Mouse (Mus musculus) forebrain, embryonic 16.5 days (tissue): ENCODE measurements around the gene Otoa. TPM values are rescaled to one million over a fixed set of nuclear protein-coding genes. Genes with fewer than 3 reads are reported as not detected.

Experiments used
- ATAC-seq: fragments of 200-750 bp; cut with Nextera tagmentation; 2 replicates; pipeline ENCODE4 v1.8.0; 2017; ENCODE audit warnings: mild to moderate bottlenecking, moderate library complexity
- H3K27ac ChIP-seq: fragments of 300-500 bp; sonication (generic); 2 replicates; pipeline ENCODE4 v1.5.1; 2014; ENCODE audit warnings: low read length, control low read depth
- H3K27me3 ChIP-seq: fragments of 300-500 bp; sonication (generic); replicated peaks from 2 replicates; pipeline ENCODE4 v1.6.1; 2014; ENCODE audit warnings: low read length; ENCODE audit not compliant: control insufficient read depth, insufficient read depth
- H3K36me3 ChIP-seq: fragments of 300-500 bp; sonication (generic); 2 replicates; pipeline ENCODE4 v1.6.1; 2014; ENCODE audit not compliant: control insufficient read depth, insufficient read depth
- H3K4me1 ChIP-seq: fragments of 300-500 bp; sonication (generic); replicated peaks from 2 replicates; pipeline ENCODE4 v1.6.1; 2014; ENCODE audit warnings: low read length; ENCODE audit not compliant: control insufficient read depth, insufficient read depth
- H3K4me2 ChIP-seq: fragments of 300-500 bp; sonication (generic); 2 replicates; pipeline ENCODE4 v1.6.1; 2014; ENCODE audit warnings: mild to moderate bottlenecking, low read length, control low read depth
- H3K4me3 ChIP-seq: fragments of 300-500 bp; sonication (generic); replicated peaks from 2 replicates; pipeline ENCODE4 v1.5.1; 2014; ENCODE audit warnings: mild to moderate bottlenecking, low read length, control low read depth
- H3K9ac ChIP-seq: fragments of 300-500 bp; sonication (generic); replicated peaks from 2 replicates; pipeline ENCODE4 v1.6.1; 2014; ENCODE audit warnings: low read depth, low read length, control low read depth
- H3K9me3 ChIP-seq: fragments of 300-500 bp; sonication (generic); 2 replicates; pipeline ENCODE4 v1.6.1; 2016; ENCODE audit warnings: low read length; ENCODE audit not compliant: control insufficient read depth
- WGBS: fragments of 180-500 bp; shearing (Covaris S2); extraction: QIAGEN DNeasy Blood & Tissue Kit; methylation state at CpG from one replicate; pipeline ENCODE4 v1.1.7; 2014; 5-methylcytosine and 5-hydroxymethylcytosine counted together
- polyA plus RNA-seq: library from polyadenylated mRNA; unstranded; fragments of >200 nt; fragmentation: Nextera tagmentation; extraction: Ambion mirVana; gene quantifications from 2 replicates; pipeline ENCODE4 v1.2.1, GENCODE M21; 2015

Gene Otoa
- polyA plus RNA-seq, result not detected in 2 replicates

DNA sequence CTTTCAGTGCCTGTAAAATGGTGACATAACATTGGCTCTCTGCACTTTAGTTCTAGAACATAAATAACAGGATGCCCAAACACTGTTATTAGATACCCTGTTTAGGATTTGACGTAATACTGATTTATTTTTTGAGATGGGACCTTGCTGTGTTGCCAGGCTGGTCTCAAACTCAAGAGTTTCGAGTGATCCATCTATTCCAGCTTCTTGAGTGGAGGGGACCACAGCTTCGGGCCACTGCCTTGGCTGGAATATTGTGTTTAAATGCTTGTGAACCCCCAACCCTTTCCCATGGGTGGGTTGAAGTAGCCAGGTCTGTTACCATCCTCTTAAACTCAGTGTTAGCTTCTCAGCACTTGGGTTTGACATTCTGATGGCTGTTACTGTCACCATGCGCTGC is at the start of gene Otoa:
Otoa (plus strand) TSS at position 301 of the 400 bp plus-strand sequence.
- H3K4me2 ChIP-seq, result no peak within 1 kb of the TSS
- H3K27ac ChIP-seq, result no peak within 1 kb of the TSS
- no peaks in the 10 kb centered on the region for H3K36me3 ChIP-seq
- H3K9me3 ChIP-seq, result no peaks in the 10 kb centered on the region
- peaks cover 17% of the 10 kb centered on the region; the same call in 1 of the 2 replicates for H3K4me1 ChIP-seq
- no peak within 1 kb of the TSS for H3K4me3 ChIP-seq
- 91% methylated on average over 4 of the region's 4 CpGs for WGBS
- H3K27me3 ChIP-seq, result no peaks in the 10 kb centered on the region
- no peak within 1 kb of the TSS for H3K9ac ChIP-seq
- ATAC-seq, result no peak

DNA sequence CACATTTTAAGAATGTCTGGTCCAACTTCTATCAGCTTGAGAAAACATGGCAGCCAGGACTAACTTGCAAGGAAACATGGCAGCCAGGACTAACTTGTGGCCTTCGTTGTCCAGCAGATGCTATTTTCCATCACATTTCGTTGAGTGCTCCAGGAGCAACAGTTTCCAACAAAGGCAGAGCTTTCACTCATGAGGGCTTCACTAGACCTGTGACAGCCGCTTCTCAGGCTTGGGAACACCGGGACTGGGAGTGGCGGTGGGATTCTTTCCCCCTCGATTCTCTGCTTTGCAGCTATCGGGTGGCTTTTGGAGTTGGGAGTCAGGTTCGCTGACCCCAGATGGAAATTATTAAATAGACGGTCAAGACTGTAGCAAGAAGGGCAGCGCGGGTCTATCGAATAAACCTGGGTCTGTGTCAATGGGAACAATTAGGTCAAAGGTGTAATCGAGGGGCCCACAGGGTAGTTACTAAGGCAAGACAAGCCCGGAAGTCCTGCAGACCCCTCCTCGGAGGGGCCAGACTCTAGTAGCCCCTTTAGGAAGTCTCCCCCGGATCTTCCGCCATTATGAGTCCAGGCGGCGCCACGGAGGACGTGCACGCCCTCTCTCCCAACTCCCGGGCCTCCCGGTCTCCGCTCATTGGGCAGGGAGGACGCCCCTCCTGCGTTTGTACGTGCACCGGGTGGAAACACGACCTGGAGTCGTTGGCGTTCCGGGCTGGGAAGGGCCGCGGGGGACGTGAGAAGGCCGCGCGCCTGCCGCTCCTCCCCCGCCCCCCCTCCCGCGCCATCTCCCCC is 47.4 kb upstream of the Otoa start, which contains the start of gene Mettl9:
Mettl9 (plus strand) TSS at position 590 of the 797 bp plus-strand sequence.
- peaks cover 20% of the 10 kb centered on the region for H3K4me1 ChIP-seq
- H3K36me3 ChIP-seq, result no peaks in the 10 kb centered on the region
- peak within 1 kb of the TSS; percentile 95 for H3K4me3 ChIP-seq
- peaks cover 4% of the 10 kb centered on the region; the same call in 1 of the 2 replicates for H3K27me3 ChIP-seq
- H3K9ac ChIP-seq, result peak within 1 kb of the TSS; percentile 99
- peak within 1 kb of the TSS; percentile 79 for H3K4me2 ChIP-seq
- peak within 1 kb of the TSS; percentile 97 for H3K27ac ChIP-seq
- 3% methylated on average over 43 of the region's 43 CpGs for WGBS
- H3K9me3 ChIP-seq, result no peaks in the 10 kb centered on the region
- ATAC-seq, result peak; percentile 98

DNA sequence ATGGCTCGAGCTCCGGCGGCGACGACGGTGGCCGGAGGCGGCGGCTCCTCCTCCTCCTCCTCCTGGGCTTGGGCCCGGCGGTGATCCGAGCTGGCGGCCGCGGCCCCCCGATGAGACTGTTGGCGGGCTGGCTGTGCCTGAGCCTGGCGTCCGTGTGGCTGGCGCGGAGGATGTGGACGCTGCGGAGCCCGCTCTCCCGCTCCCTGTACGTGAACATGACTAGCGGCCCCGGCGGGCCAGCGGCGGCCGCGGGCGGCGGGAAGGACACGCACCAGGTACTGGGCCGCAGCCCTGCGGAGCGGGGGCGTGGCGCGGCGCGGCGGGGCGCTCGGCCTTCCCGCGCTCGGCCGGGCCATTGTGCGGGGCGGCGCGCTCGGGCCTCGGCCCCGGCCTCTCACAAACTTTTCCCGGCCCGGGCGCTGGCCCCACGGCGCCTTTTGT is 46.7 kb upstream of the Otoa start:
- Histone ChIP-seq H3K4me3 (peak overlapping the region; percentile 95), H3K4me2 (peak overlapping the region; percentile 79), H3K9me3 (no peaks in the 10 kb centered on the region), H3K27ac (peak overlapping the region; percentile 97), H3K9ac (peak overlapping the region; percentile 99), H3K27me3 (peaks cover 4% of the 10 kb centered on the region; the same call in 1 of the 2 replicates), H3K36me3 (no peaks in the 10 kb centered on the region), H3K4me1 (peaks cover 20% of the 10 kb centered on the region)
- peak; percentile 77 for ATAC-seq
- WGBS, result 0% methylated on average over 38 of the region's 63 CpGs

DNA sequence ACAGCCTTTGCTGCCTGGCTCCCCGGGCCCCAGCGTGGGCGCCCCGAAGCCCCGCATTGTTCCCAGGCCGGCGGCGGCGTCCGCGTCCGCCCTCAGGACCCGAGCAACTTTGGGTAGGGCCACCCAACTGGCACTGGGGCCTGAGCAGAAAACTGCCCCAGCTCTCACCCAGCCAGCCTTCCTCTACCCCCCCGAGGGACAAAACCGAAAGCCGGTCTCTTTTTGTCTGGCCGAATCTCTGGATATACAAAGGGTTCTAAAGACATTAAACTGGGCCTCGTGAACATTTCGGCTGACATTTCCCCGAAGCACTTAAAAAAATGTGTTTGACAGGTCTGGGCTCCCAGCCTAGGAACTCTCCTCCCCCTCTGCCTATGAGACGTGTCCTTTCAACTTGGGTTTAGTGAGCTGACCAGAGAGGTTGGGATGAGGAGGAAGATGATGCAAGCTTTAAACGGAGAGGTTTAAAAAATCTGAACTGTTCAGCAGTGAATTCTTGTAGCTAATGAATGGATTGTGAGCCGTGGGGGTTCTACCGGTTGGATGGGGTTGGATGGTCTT is 46.2 kb upstream of the Otoa start:
- H3K9me3 ChIP-seq, result no peaks in the 10 kb centered on the region
- peaks cover 20% of the 10 kb centered on the region for H3K4me1 ChIP-seq
- peaks cover 4% of the 10 kb centered on the region; the same call in 1 of the 2 replicates for H3K27me3 ChIP-seq
- WGBS, result under 1% methylated on average over 24 of the region's 24 CpGs
- no peaks in the 10 kb centered on the region for H3K36me3 ChIP-seq
- H3K4me3 ChIP-seq, result peak overlapping the region; percentile 95
- H3K27ac ChIP-seq, result peak overlapping the region; percentile 97
- H3K9ac ChIP-seq, result peak overlapping the region; percentile 99
- ATAC-seq, result peak; percentile 31
- peak overlapping the region; percentile 79 for H3K4me2 ChIP-seq

GRCm38 (mm10) chr7:121040595-121040994 is 40.9 kb upstream of the Otoa start:
- H3K9me3 ChIP-seq, result no peaks in the 10 kb centered on the region
- H3K36me3 ChIP-seq, result no peaks in the 10 kb centered on the region
- no peaks in the 10 kb centered on the region for H3K27me3 ChIP-seq
- H3K9ac ChIP-seq, result no peak overlapping the region
- ATAC-seq, result no peak
- no peak overlapping the region for H3K4me3 ChIP-seq
- H3K27ac ChIP-seq, result no peak overlapping the region
- peaks cover 16% of the 10 kb centered on the region for H3K4me1 ChIP-seq
- WGBS, result 88% methylated on average over 4 of the region's 4 CpGs
- H3K4me2 ChIP-seq, result no peak overlapping the region

- no peak overlapping the region for H3K4me3 ChIP-seq
- no peak overlapping the region for H3K9ac ChIP-seq
- no peaks in the 10 kb centered on the region for H3K36me3 ChIP-seq
- no peak overlapping the region for H3K27ac ChIP-seq
- no peaks in the 10 kb centered on the region for H3K9me3 ChIP-seq
- WGBS, result 88% methylated on average over 1 of the region's 1 CpGs
- no peaks in the 10 kb centered on the region for H3K27me3 ChIP-seq
- ATAC-seq, result no peak
- H3K4me2 ChIP-seq, result no peak overlapping the region
- H3K4me1 ChIP-seq, result peaks cover 7% of the 10 kb centered on the region
These were observed 39.5 kb upstream of the Otoa start for GRCm38 (mm10) chr7:121041989-121042388.

DNA sequence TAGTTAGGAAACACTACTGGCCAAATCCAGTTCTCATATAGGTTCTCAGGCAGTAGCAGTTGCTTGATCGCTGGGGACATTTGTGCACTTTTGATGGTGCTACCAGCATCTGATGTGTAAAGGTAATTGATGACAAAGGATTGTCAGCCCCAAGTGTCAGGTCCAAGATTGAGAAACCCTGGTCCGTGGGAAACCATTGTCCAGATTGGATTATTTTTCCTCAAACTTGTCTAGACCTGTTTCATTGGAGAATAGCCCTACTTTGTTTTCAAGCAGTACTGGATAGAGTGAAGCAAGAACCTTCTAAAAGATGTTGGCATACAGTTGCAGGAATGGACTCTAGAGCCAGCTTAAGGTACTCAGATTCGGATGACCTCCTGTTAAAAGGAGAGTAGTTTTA is 38.4 kb upstream of the Otoa start:
- 92% methylated on average over 3 of the region's 3 CpGs for WGBS
- no peak for ATAC-seq
- no peaks in the 10 kb centered on the region for H3K36me3 ChIP-seq
- H3K27me3 ChIP-seq, result no peaks in the 10 kb centered on the region
- H3K9ac ChIP-seq, result no peak overlapping the region
- no peak overlapping the region for H3K4me2 ChIP-seq
- H3K4me3 ChIP-seq, result no peak overlapping the region
- H3K4me1 ChIP-seq, result peaks cover 4% of the 10 kb centered on the region
- no peaks in the 10 kb centered on the region for H3K9me3 ChIP-seq
- H3K27ac ChIP-seq, result no peak overlapping the region

DNA sequence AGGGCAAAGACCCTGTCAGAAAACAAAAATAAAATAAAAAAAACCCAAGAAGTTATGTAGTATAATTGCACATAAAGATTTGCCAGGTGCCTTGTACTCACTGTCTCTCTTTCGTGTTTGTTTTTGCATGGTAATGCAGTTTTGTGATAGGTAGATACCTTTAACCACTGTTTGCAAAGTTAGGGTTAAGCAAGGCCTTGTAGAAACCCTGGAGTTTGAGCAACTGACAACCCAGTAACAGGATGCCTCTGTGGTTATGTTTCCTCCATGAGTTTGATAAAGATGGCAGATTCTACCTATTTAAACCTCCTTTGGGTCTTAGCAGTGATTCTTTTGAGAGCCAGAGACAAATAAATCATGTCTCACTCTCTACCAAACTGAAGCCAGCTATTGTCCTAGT is 37.9 kb upstream of the Otoa start:
- Histone ChIP-seq H3K4me1 (peaks cover 2% of the 10 kb centered on the region), H3K4me3 (no peak overlapping the region), H3K27ac (no peak overlapping the region), H3K27me3 (no peaks in the 10 kb centered on the region), H3K4me2 (no peak overlapping the region), H3K9ac (no peak overlapping the region), H3K9me3 (no peaks in the 10 kb centered on the region), H3K36me3 (no peaks in the 10 kb centered on the region)
- ATAC-seq, result no peak
- 97% methylated on average over 1 of the region's 1 CpGs for WGBS

DNA sequence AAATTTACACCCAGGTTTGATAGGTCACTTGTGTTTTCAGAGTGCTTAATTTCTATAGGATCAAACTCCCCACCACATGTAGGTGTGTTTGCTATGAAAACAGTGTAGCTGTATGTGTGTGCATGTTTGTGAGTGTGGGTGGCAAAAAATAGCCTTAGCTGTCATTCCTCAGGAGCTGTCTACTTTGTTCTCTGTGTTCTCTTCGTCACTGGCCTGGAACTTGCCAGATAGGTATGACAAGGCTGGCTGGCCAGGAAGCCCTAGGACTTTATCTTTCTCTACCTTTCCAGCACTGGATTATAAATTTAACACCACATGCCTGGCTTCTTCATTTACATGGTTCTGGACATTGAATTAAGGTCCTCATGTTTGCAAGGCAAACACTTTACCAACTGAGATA is 37.2 kb upstream of the Otoa start:
- H3K36me3 ChIP-seq, result no peaks in the 10 kb centered on the region
- no peaks in the 10 kb centered on the region for H3K27me3 ChIP-seq
- no peak overlapping the region for H3K9ac ChIP-seq
- no peaks in the 10 kb centered on the region for H3K9me3 ChIP-seq
- H3K4me1 ChIP-seq, result no peaks in the 10 kb centered on the region; the same call in 1 of the 2 replicates
- no peak overlapping the region for H3K4me2 ChIP-seq
- H3K27ac ChIP-seq, result no peak overlapping the region
- H3K4me3 ChIP-seq, result no peak overlapping the region
- ATAC-seq, result no peak
- WGBS, result 95% methylated on average over 1 of the region's 1 CpGs
